Comparison of ENCODE assay signal across 23 mouse cellular contexts in the genomic region with DNA sequence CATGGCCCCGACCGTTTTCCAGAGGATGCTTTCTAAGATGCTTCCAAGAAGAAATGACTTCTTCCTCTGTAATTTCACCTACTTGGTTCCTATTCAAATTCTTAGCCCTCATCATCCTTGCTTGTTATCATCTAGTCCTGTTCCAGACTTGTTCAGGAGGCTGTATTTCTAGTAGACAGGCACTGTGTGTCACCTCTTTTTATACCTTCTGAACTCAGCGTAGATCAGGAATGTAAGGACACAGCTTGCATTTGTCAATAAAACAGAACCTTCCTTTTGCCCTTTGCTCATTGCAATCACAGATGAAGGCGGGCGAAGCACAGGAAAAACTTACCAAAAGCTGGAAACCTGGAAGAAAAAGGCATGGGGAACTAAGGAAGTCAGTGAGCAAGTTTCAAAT. TPM values are rescaled to one million over a fixed set of nuclear protein-coding genes. Genes with fewer than 3 reads are reported as not detected.
"Had no signal": no experiment of that assay in that cellular context is flagged by ENCODE, and none has a peak within 500 bp of the region (broad histone marks: within the 10 kb centered on the region; RNA-seq: fewer than 3 reads in every experiment).

TSS of gene Asic5 (plus strand) at position 301 of the 400 bp plus-strand sequence.

- H3K27ac ChIP-seq: midbrain, embryonic 13.5 days; midbrain, embryonic 15.5 days; neural tube, embryonic 12.5 days; stomach, embryonic 15.5 days; stomach, postnatal 0 days had no signal

- H3K9ac ChIP-seq: lung, embryonic 14.5 days; midbrain, embryonic 13.5 days; midbrain, embryonic 15.5 days; neural tube, embryonic 12.5 days; stomach, embryonic 15.5 days had no signal

- H3K27me3 ChIP-seq: megakaryocyte, embryonic 14.5 days; midbrain, embryonic 13.5 days; midbrain, embryonic 15.5 days; neural tube, embryonic 12.5 days; stomach, embryonic 15.5 days had no signal

- H3K4me1 ChIP-seq: midbrain, embryonic 15.5 days; neural tube, embryonic 12.5 days; stomach, embryonic 15.5 days had no signal

- H3K9me3 ChIP-seq: megakaryocyte, embryonic 14.5 days; midbrain, embryonic 13.5 days; midbrain, embryonic 15.5 days; neural tube, embryonic 12.5 days; stomach, embryonic 15.5 days had no signal

- H3K4me3 ChIP-seq: megakaryocyte, embryonic 14.5 days; midbrain, embryonic 13.5 days; midbrain, embryonic 15.5 days; neural tube, embryonic 12.5 days; stomach, embryonic 15.5 days had no signal

- H3K36me3 ChIP-seq: midbrain, embryonic 13.5 days; midbrain, embryonic 15.5 days; neural tube, embryonic 12.5 days; stomach, embryonic 15.5 days had no signal

- DNase-seq: lung, adult 18-20 months; lung, postnatal 10 days; lung, postnatal 4 days; right cerebral cortex, postnatal 14 days; thymus, adult 2 months; thymus, postnatal 25 days; thymus, postnatal 4 days had no signal

- ATAC-seq: midbrain, embryonic 13.5 days; midbrain, embryonic 15.5 days had no signal

- H3K4me2 ChIP-seq: lung, embryonic 14.5 days; midbrain, embryonic 11.5 days; midbrain, embryonic 13.5 days; midbrain, embryonic 15.5 days; neural tube, embryonic 12.5 days; stomach, embryonic 15.5 days had no signal

RNA-seq across cellular contexts. Expression of gene Asic5, which starts in this region (rescaled TPM):
- total RNA-seq: megakaryocyte progenitor cell, adult 5-6 weeks; midbrain, postnatal 0 days; monocyte, adult 5-6 weeks; neutrophil, adult 5-6 weeks had no signal
- polyA plus RNA-seq: lung, embryonic 14.5 days; lung, embryonic 16.5 days; midbrain, embryonic 11.5 days; midbrain, embryonic 15.5 days; neural tube, embryonic 12.5 days; neural tube, embryonic 14.5 days; spleen, adult 2 months; stomach, embryonic 15.5 days; testis, adult 2 months had no signal
